Mouse (Mus musculus): ENCODE measurements at regions not wholly inside any gene's neighbourhood (a gene's known extent, or its start where the extent isn't known, plus 50 kb on each side); places are given as distances from the start of the nearest gene placed in this dataset.

GRCm38 (mm10) chr8:12504240-12504639 is 68.6 kb upstream of the Spaca7 start:
- no peak for DNase-seq

- DNase-seq, result no peak
Observed at GRCm38 (mm10) chr8:12504777-12505176, 68.1 kb upstream of the Spaca7 start.

GRCm38 (mm10) chr8:12510233-12510632 is 62.6 kb upstream of the Spaca7 start:
- DNase-seq, result no peak

GRCm38 (mm10) chr8:12513042-12513441 is 59.8 kb upstream of the Spaca7 start:
- DNase-seq, result no peak

- no peak for DNase-seq
Observed at GRCm38 (mm10) chr8:12514138-12514537, 58.7 kb upstream of the Spaca7 start.

- DNase-seq, result no peak
Observed at GRCm38 (mm10) chr8:12521636-12522035, 51.2 kb upstream of the Spaca7 start.

Data from adrenal gland, postnatal 25 days (tissue).